Mouse (Mus musculus) heart, embryonic 10.5 days (tissue): ENCODE results near the gene Nfat5. TPM values are rescaled to one million over a fixed set of nuclear protein-coding genes. Genes with fewer than 3 reads are reported as not detected.

Experiments used
- DNase-seq: peaks from one replicate; pipeline ENCODE4 v3.0.0-alpha.2; 2017; ENCODE audit warnings: low spot score
- H3K27ac ChIP-seq: fragments of 300-500 bp; sonication (generic); 2 replicates; pipeline ENCODE4 v1.5.1; 2016; ENCODE audit warnings: mild to moderate bottlenecking
- H3K27me3 ChIP-seq: fragments of 300-500 bp; sonication (generic); 2 replicates; pipeline ENCODE4 v1.6.1; 2016; ENCODE audit warnings: mild to moderate bottlenecking; ENCODE audit not compliant: poor library complexity, insufficient read depth, severe bottlenecking
- H3K36me3 ChIP-seq: fragments of 300-500 bp; sonication (generic); 2 replicates; pipeline ENCODE4 v1.6.1; 2016; ENCODE audit warnings: mild to moderate bottlenecking, moderate library complexity
- H3K4me1 ChIP-seq: fragments of 300-500 bp; sonication (generic); 2 replicates; pipeline ENCODE4 v1.6.1; 2016; ENCODE audit warnings: mild to moderate bottlenecking
- H3K4me3 ChIP-seq: fragments of 300-500 bp; sonication (generic); 2 replicates; pipeline ENCODE4 v1.5.1; 2016; ENCODE audit warnings: mild to moderate bottlenecking, moderate library complexity
- H3K9me3 ChIP-seq: fragments of 300-500 bp; sonication (generic); 2 replicates; pipeline ENCODE4 v1.6.1; 2016; ENCODE audit warnings: mild to moderate bottlenecking, moderate library complexity
- WGBS: fragments of 180-500 bp; shearing (Covaris S2); methylation state at CpG from one replicate; pipeline ENCODE4 v1.1.7; 2016; 5-methylcytosine and 5-hydroxymethylcytosine counted together
- polyA plus RNA-seq: library from polyadenylated mRNA; unstranded; fragments of >200 nt; fragmentation: Nextera tagmentation; extraction: Ambion mirVana; gene quantifications from 2 replicates; pipeline ENCODE4 v1.2.1, GENCODE M21; 2016

Gene Nfat5
- polyA plus RNA-seq, 1 experiment from 2014 or later = 11.2 TPM

DNA sequence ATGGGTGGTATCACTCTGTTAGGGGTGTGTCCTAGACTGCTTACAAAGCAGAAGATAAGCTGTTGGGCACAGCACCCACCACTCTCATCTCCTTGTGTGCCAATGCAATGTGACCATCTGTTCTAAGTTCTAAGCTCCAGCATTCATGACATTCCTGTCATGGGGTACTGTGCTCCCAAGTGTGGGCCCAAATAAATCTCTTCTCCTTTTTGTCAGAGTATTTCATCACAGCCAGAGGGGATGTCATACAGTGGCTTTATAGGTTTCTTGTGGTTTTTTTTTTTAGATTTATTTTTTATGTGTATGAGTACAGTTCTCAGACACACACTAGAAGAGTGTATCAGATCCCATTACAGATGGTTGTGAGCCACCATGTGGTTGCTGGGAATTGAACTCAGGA, 24.1 kb upstream of the Nfat5 start:
- no peak overlapping the region for H3K4me3 ChIP-seq
- DNase-seq = no peak
- no peaks in the 10 kb centered on the region for H3K27me3 ChIP-seq
- no peaks in the 10 kb centered on the region for H3K9me3 ChIP-seq
- H3K36me3 ChIP-seq = no peaks in the 10 kb centered on the region
- peaks cover 9% of the 10 kb centered on the region for H3K4me1 ChIP-seq
- no peak overlapping the region for H3K27ac ChIP-seq

DNA sequence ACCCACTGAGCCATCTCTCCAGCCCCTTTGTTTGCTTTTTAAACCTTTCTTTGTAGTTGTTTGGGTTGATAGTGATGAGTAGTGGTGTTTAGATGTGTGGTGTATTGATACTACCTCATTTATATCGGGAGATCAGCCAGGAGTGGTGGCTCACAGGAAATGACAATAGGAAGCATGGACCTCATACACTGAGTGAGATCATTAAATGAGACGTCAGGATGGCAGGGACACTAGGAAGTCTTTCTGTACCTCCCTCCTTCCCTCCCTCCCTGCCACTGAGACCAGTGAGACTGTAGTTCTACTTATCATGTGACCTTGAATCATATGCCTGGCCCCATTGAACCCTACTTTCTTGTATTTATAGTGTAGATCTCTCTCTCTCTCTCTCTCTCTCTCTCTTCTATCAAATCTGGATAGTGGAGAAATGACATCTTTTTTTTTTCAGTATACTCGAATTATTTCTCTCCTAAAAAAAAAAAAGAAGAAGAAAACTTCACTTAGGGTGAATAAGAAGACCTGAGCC, 23.6 kb upstream of the Nfat5 start:
- no peak for DNase-seq
- WGBS = 40% methylated on average over 3 of the region's 3 CpGs
- H3K27ac ChIP-seq = no peak overlapping the region

DNA sequence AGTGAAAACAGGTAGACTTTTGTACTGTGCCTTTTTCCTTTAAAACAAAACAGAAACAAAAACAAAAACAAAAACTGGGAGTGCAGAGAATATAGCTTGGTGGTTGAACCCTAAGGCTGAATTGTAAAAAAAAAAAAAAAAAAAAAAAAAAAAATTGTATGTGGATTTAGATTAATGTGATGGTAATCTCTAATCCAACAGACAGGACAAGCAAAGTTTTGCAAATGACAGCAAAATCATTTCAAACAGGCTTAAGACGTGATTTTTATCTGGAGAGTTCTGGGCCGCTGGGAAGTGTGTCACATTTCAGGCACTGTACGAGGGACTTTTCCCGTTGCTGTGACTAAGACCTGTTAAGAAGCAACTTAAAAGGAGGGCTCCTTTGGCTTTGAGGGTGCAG, 23.0 kb upstream of the Nfat5 start:
- Histone ChIP-seq H3K27ac (no peak overlapping the region), H3K36me3 (no peaks in the 10 kb centered on the region), H3K4me1 (peaks cover 9% of the 10 kb centered on the region), H3K27me3 (no peaks in the 10 kb centered on the region), H3K9me3 (no peaks in the 10 kb centered on the region), H3K4me3 (no peak overlapping the region)
- 54% methylated on average over 4 of the region's 4 CpGs for WGBS
- DNase-seq = no peak

More for the DNA sequence above, 23.6 kb upstream of the Nfat5 start:
- Histone ChIP-seq H3K9me3 (no peaks in the 10 kb centered on the region), H3K27me3 (no peaks in the 10 kb centered on the region), H3K4me1 (peaks cover 9% of the 10 kb centered on the region), H3K4me3 (no peak overlapping the region), H3K36me3 (no peaks in the 10 kb centered on the region)

DNA sequence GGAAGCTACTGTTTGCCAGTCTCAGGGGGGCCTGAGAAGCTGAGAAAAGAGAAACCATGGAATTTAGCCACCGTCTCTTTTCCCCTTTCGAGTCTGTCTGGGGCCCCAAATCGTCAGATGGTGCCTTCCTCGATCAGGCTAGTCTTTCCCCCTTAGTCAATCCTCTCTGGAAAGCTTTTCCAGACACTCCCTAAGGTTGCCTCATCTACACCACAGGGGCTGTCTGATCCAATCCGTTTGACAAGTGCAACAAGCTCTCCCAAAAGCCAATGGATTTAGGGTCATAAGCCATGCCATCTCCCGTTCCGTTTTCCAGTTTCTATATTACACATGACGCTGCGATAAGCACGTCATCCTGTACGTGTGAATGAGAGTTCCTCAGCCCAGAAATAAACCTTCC, 22.5 kb upstream of the Nfat5 start:
- Histone ChIP-seq H3K27me3 (no peaks in the 10 kb centered on the region), H3K9me3 (no peaks in the 10 kb centered on the region), H3K27ac (no peak overlapping the region), H3K4me3 (no peak overlapping the region), H3K4me1 (peaks cover 4% of the 10 kb centered on the region), H3K36me3 (no peaks in the 10 kb centered on the region)
- 69% methylated on average over 11 of the region's 11 CpGs for WGBS
- DNase-seq = no peak

DNA sequence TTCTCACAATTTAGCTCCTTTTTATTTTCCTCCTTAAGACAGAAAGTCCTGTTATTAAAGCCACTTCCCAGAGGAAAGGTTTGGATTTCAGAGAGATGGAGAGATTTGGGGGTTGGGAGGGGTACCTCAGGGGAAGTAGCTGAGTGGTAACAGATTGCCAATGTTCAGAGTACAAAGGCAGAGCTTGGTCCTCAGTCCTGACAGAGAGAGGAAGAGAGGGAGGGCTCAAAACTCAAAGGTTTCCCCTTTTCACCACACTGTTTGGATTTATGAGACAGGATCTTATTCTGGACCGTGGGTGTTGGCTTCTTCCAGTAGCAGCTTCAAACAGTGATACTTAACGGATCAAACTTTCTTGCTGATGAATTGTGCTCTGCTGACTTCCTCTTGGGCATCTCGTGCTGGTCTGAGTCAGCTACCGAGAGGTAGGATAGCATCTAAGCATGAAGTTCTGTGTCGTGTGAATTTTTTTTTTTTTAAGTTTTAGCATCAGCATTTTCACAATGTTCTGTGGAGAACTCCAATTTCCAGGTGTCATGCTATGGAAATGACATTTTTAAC, 15.9 kb upstream of the Nfat5 start:
- H3K36me3 ChIP-seq = no peaks in the 10 kb centered on the region
- H3K27ac ChIP-seq = no peak overlapping the region
- DNase-seq = no peak
- no peaks in the 10 kb centered on the region for H3K4me1 ChIP-seq
- no peaks in the 10 kb centered on the region for H3K9me3 ChIP-seq
- no peak overlapping the region for H3K4me3 ChIP-seq
- no peaks in the 10 kb centered on the region for H3K27me3 ChIP-seq
- WGBS = 72% methylated on average over 5 of the region's 5 CpGs

DNA sequence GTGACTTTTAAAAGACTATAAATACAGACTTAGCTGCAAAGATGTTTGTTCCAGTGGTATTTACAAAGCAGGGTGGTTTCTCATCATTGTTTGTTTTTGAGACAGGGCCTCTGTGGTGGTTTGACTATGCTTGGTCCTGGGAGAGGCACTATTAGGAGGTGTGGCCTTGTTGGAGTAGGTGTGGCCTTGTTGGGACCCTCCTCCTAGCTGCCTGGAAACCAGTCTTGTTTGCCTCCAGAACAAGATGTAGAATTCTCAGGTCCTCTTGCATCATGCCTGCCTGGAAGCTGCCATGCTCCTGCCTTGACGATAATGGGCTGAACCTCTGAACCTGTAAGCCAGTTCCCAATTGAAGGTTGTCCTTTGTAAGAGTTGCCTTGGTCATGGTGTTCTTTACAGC, 14.7 kb upstream of the Nfat5 start:
- H3K27ac ChIP-seq = no peak overlapping the region
- no peaks in the 10 kb centered on the region for H3K9me3 ChIP-seq
- DNase-seq = no peak
- 80% methylated on average over 1 of the region's 1 CpGs for WGBS
- H3K4me1 ChIP-seq = no peaks in the 10 kb centered on the region
- H3K27me3 ChIP-seq = no peaks in the 10 kb centered on the region
- H3K4me3 ChIP-seq = no peak overlapping the region
- H3K36me3 ChIP-seq = no peaks in the 10 kb centered on the region

DNA sequence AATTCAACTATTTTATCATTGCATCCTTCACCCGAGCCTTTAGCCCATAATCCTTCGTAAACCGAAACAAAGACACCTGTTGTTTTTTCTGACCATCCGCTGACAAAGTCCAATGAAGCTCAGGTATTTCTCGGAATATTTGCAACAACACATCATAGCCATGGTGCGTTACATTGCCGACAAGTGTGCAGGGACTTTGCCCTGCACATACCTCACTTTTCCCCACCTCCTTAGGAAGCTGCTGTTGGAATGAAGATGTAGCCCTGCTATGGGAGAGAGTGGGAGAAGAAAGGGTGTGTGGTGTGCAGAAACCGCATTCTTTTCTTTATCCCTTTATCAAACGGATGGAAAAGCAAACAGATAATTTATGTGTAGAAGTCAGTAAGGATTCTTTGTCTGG, 6.6 kb upstream of the Nfat5 start:
- Histone ChIP-seq H3K4me1 (no peaks in the 10 kb centered on the region), H3K27me3 (no peaks in the 10 kb centered on the region), H3K4me3 (no peak overlapping the region), H3K36me3 (no peaks in the 10 kb centered on the region), H3K27ac (no peak overlapping the region), H3K9me3 (no peaks in the 10 kb centered on the region)
- no peak for DNase-seq
- 76% methylated on average over 9 of the region's 9 CpGs for WGBS

DNA sequence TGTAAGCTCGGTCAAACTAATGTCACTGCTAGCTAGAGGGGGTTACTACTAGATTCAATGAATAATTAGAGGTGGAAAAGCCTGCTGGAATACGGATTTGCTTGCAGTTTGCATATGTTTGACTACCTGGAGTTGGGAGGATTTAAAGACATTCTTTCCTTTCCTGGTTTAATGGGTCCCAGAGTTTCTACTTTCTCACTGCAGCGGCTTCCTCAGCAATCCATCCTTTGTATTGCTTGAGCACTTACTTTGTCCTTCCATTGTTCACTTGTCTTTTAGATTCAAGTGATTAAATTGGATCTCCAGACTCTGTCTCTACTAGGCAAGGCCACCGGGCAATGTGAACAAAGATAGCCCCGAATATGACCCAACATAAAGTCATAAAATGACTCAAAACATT, 5.7 kb upstream of the Nfat5 start:
- no peak for DNase-seq
- WGBS = 67% methylated on average over 5 of the region's 5 CpGs
- no peaks in the 10 kb centered on the region for H3K9me3 ChIP-seq
- H3K27ac ChIP-seq = no peak overlapping the region
- H3K27me3 ChIP-seq = no peaks in the 10 kb centered on the region
- H3K36me3 ChIP-seq = no peaks in the 10 kb centered on the region
- peaks cover 6% of the 10 kb centered on the region; the same call in 1 of the 2 replicates for H3K4me1 ChIP-seq
- H3K4me3 ChIP-seq = no peak overlapping the region

DNA sequence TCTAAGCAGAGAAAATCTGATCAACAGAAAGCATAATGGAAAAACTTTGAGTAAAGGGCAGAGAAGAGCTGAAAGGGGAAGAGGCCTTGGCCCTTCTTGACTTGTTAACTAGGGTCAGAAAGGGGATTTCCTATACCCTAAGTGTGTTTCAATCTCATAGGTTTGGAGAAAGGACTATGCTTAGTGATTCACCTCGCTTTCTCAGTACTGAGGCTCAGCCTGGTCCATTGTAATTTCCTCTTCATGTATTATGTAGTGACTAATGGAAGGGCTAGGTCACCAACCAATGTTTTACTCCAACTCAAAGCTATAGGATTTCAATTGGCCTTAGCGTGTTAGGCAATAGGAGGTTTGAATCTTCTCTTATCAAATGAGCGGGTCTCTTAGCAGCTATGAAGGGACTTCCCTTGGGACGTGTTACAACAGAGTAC, 2.1 kb upstream of the Nfat5 start:
- Histone ChIP-seq H3K4me1 (peaks cover 18% of the 10 kb centered on the region; the same call in 1 of the 2 replicates), H3K27me3 (no peaks in the 10 kb centered on the region), H3K27ac (no peak overlapping the region), H3K9me3 (no peaks in the 10 kb centered on the region), H3K36me3 (no peaks in the 10 kb centered on the region), H3K4me3 (no peak overlapping the region)
- 79% methylated on average over 4 of the region's 4 CpGs for WGBS
- no peak for DNase-seq

DNA sequence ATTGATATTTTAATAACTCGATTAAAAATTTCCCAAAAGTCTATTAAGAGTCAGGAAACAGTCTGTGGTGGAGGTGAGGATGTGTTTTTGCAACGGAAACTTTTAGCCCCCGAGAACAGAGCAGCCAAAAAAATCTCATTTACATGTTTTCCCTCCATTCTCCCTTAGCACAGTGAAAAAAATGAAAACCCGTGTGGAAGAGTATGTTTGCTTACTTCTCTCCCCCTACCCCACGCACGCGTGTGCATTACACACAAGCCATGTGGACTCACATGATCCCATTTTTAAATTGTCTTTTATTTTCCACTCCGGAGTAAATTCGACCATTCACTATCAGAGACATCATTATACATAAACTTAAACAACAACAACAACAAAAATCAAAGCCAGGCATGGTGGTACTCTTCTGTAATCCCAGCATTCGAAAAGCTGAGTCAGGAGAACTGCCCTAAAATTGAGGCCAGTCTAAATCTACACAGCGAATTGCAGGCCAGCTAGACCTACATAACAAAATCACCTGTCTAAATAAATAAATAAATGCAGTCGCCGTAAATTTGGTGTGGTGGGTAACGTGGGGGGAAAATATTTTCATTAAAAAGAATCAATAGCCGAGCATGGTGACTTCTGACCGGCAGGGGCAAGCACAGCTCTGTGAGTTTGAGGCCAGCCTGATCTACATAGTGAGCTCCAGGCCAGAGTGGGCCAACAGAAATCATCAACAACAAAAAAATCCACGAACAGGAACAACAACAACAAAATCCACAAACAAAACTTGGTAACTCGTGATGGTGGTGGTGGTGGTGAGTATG, 947 bp upstream of the Nfat5 start:
- no peak for DNase-seq
- Histone ChIP-seq H3K27me3 (no peaks in the 10 kb centered on the region), H3K36me3 (no peaks in the 10 kb centered on the region), H3K4me3 (peak overlapping the region; percentile 98), H3K27ac (peak overlapping the region; percentile 98), H3K9me3 (no peaks in the 10 kb centered on the region), H3K4me1 (peaks cover 18% of the 10 kb centered on the region; the same call in 1 of the 2 replicates)
- 60% methylated on average over 18 of the region's 18 CpGs for WGBS

DNA sequence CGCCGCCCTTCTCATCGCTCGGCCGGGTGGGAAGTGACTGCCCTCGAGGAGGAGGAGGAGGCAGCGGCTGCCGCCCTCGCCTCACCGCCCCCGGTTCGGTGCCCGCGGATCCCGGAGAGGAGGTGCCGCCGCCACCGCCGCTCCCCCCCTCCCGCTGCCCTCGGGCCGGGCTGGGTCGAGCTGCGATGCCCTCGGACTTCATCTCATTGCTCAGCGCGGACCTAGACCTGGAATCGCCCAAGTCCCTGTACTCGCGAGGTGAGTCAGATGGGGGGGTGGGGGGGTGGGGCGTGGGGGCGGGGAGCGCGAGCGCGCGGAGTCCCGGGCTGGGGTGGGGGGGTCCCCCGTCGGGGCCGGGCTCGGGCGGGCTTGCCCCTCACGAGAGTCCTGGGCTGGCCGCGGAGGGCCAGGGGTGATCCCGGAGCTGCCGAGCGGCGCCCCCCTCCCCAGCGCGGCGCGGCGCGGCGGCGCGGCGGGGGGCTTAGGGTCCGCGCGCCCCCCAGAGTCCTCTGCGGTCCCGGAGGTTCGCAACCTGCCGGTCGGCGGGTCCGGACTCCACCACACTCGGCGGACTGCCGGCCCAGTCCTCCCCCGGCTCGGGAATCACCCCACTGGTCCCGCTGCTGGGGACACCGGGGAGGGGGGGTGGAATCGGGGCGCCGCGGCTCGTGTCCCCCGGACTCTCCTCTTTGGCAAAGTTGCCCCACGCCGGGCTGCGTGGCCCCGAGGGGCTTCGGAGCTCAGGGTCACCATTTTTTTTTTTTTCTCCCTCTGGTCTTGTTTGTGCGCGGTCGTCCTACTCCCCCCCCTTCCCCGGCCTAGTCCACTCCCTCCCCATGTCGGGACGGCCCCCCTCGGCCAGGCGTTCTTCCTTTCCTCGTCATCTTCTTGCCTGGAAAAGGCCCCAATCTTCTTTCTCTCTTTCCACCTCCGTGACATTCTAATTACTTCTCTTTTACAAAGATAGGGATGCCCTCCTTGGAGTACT, 665 bp downstream of the Nfat5 start:
- Histone ChIP-seq H3K4me1 (peaks cover 18% of the 10 kb centered on the region; the same call in 1 of the 2 replicates), H3K9me3 (no peaks in the 10 kb centered on the region), H3K4me3 (peak overlapping the region; percentile 98), H3K36me3 (peaks cover 1% of the 10 kb centered on the region; the same call in 1 of the 2 replicates), H3K27ac (peak overlapping the region; percentile 98), H3K27me3 (no peaks in the 10 kb centered on the region)
- peak; percentile 78 for DNase-seq
- under 1% methylated on average over 67 of the region's 98 CpGs for WGBS

DNA sequence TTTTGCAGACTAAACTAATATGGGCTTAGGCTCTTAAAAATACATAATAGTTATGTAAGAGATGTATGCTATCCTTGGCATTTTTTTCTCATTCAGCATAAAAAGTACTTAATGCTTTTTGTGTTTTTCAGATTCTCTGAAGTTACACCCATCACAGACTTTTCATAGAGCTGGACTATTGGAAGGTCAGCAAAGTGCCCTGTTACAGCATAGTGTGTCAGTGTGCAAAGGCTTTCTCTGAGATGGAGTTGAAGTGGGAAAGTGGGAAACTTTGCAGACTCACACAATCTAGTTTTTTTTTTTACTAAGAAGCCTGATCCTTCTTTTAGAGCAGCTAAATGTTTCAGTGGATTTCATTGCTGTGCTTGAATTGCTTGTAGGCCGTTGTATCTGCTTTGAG, 2.2 kb downstream of the Nfat5 start:
- no peaks in the 10 kb centered on the region for H3K27me3 ChIP-seq
- no peaks in the 10 kb centered on the region for H3K9me3 ChIP-seq
- DNase-seq = no peak
- peak overlapping the region; percentile 98; the same call in 1 of the 2 replicates for H3K4me3 ChIP-seq
- 100% methylated on average over 1 of the region's 1 CpGs for WGBS
- H3K4me1 ChIP-seq = peaks cover 18% of the 10 kb centered on the region; the same call in 1 of the 2 replicates
- H3K27ac ChIP-seq = no peak overlapping the region
- peaks cover 13% of the 10 kb centered on the region for H3K36me3 ChIP-seq
